In genomic region chr11:80168121-80168520, GRCm38 (mm10) we compare ENCODE assay signal across 12 mouse cellular contexts.
"Had no signal": no experiment of that assay in that cellular context is flagged by ENCODE, and none has a peak within 500 bp of the region (broad histone marks: within the 10 kb centered on the region; RNA-seq: fewer than 3 reads in every experiment).

No protein-coding gene starts in this region.

- H3K27ac ChIP-seq: kidney, postnatal 0 days; limb, embryonic 13.5 days; liver, embryonic 13.5 days; midbrain, embryonic 13.5 days; neural tube, embryonic 15.5 days had no signal

- H3K4me2 ChIP-seq: limb, embryonic 13.5 days; liver, embryonic 13.5 days; midbrain, embryonic 13.5 days; neural tube, embryonic 15.5 days had no signal

- DNase-seq: kidney, adult 11 months; kidney, adult 9 months; layer of hippocampus, postnatal 36 days; left cerebral cortex, postnatal 4 days; liver, embryonic 13.5 days; spleen, adult 18-20 months; thymus, postnatal 14 days had no signal

- H3K9ac ChIP-seq: limb, embryonic 13.5 days; liver, embryonic 13.5 days; midbrain, embryonic 13.5 days; neural tube, embryonic 15.5 days had no signal

- ATAC-seq: midbrain, embryonic 13.5 days had no signal

- H3K27me3 ChIP-seq: limb, embryonic 13.5 days; liver, embryonic 13.5 days; midbrain, embryonic 13.5 days; neural tube, embryonic 15.5 days had no signal

- H3K4me3 ChIP-seq: limb, embryonic 13.5 days; liver, embryonic 13.5 days; midbrain, embryonic 13.5 days; myocyte; neural tube, embryonic 15.5 days had no signal

- H3K9me3 ChIP-seq: limb, embryonic 13.5 days; liver, embryonic 13.5 days; midbrain, embryonic 13.5 days; neural tube, embryonic 15.5 days had no signal

- H3K4me1 ChIP-seq: limb, embryonic 13.5 days; midbrain, embryonic 13.5 days; neural tube, embryonic 15.5 days had no signal

- H3K36me3 ChIP-seq: limb, embryonic 13.5 days; midbrain, embryonic 13.5 days; neural tube, embryonic 15.5 days had no signal
